8 mouse cellular contexts compared by ENCODE assay signal in genomic region chr12:99011161-99011861, GRCm38 (mm10).
DNase-seq lines count a peak whose midpoint lies in the region; ATAC-seq and TF ChIP-seq lines count a peak whose summit lies in the region.

No protein-coding gene starts in this region.

- no peak overlapping the region for H3K9ac ChIP-seq in kidney, embryonic 14.5 days (ENCODE audit: low read depth, low read length)
- H3K9ac ChIP-seq in heart, postnatal 0 days (replicated peaks; ENCODE audit: low read depth, low read length) = no peak overlapping the region
- H3K9ac ChIP-seq in neural tube, embryonic 12.5 days = no peak overlapping the region

- no peak for DNase-seq in kidney, adult 9 months
- DNase-seq in adrenal gland, postnatal 36 days = peak; percentile 25 to 28
- no peak for DNase-seq in heart, postnatal 0 days (ENCODE audit: low spot score)
- no peak for DNase-seq in right cerebral cortex, postnatal 36 days (ENCODE audit: low spot score in 2 of 2)
- no peak for DNase-seq in gastrocnemius, postnatal 25 days

- H3K9me3 ChIP-seq in kidney, embryonic 14.5 days (ENCODE audit: control insufficient read depth, low read length) = no peaks in the 10 kb centered on the region
- no peaks in the 10 kb centered on the region for H3K9me3 ChIP-seq in heart, postnatal 0 days (replicated peaks; ENCODE audit: control insufficient read depth, low read length)
- H3K9me3 ChIP-seq in neural tube, embryonic 12.5 days = no peaks in the 10 kb centered on the region

- H3K4me2 ChIP-seq in kidney, embryonic 14.5 days (replicated peaks; ENCODE audit: low read depth, low read length) = peak overlapping the region; percentile 34
- peak overlapping the region; percentile 48 for H3K4me2 ChIP-seq in heart, postnatal 0 days (ENCODE audit: low read depth, low read length)
- H3K4me2 ChIP-seq in neural tube, embryonic 12.5 days (replicated peaks) = peak overlapping the region; percentile 39

- no peak overlapping the region for H3K27ac ChIP-seq in kidney, embryonic 14.5 days (ENCODE audit: low read depth, low read length)
- H3K27ac ChIP-seq in heart, postnatal 0 days (ENCODE audit: low read depth) = no peak overlapping the region
- peak overlapping the region; percentile 37 for H3K27ac ChIP-seq in neural tube, embryonic 12.5 days

- no peaks in the 10 kb centered on the region for H3K36me3 ChIP-seq in kidney, embryonic 14.5 days (ENCODE audit: control insufficient read depth, insufficient read depth, low read length)
- no peaks in the 10 kb centered on the region for H3K36me3 ChIP-seq in heart, postnatal 0 days (replicated peaks; ENCODE audit: control insufficient read depth, insufficient read depth, low read length)
- no peaks in the 10 kb centered on the region for H3K36me3 ChIP-seq in neural tube, embryonic 12.5 days

- TF ChIP-seq CTCF in heart, postnatal 0 days (IDR thresholded peaks at IDR 0.05; ENCODE audit: low read depth) = no peak

- peak; percentile 66; the same call in 1 of the 2 replicates for ATAC-seq in kidney, embryonic 14.5 days (ENCODE audit: low FRiP score, low TSS enrichment)
- ATAC-seq in heart, postnatal 0 days (ENCODE audit: insufficient read depth, low read depth) = no peak
- ATAC-seq in neural tube, embryonic 12.5 days (ENCODE audit: low FRiP score, low read depth) = peak; percentile 96
- no peak for ATAC-seq in inflammation-experienced regulatory T-cells, adult 6 months

- 0 out of 2 replicates have a peak overlapping the region, but pooled peaks have one; percentile 7 for H3K4me3 ChIP-seq in kidney, embryonic 14.5 days (ENCODE audit: low read length)
- H3K4me3 ChIP-seq in heart, postnatal 0 days (ENCODE audit: low read depth, low read length) = peak overlapping the region; percentile 17
- no peak overlapping the region for H3K4me3 ChIP-seq in neural tube, embryonic 12.5 days

- peaks cover 5% of the 10 kb centered on the region; the same call in 1 of the 2 replicates for H3K4me1 ChIP-seq in kidney, embryonic 14.5 days (ENCODE audit: control insufficient read depth, insufficient read depth, low read length)
- H3K4me1 ChIP-seq in heart, postnatal 0 days (ENCODE audit: control insufficient read depth, insufficient read depth) = no peaks in the 10 kb centered on the region
- peaks cover 17% of the 10 kb centered on the region for H3K4me1 ChIP-seq in neural tube, embryonic 12.5 days

- TF ChIP-seq EP300 in heart, postnatal 0 days (IDR thresholded peaks at IDR 0.05; ENCODE audit: low read depth) = no peak

- no peaks in the 10 kb centered on the region for H3K27me3 ChIP-seq in kidney, embryonic 14.5 days (ENCODE audit: control insufficient read depth, insufficient read depth, low read length)
- H3K27me3 ChIP-seq in heart, postnatal 0 days (ENCODE audit: control insufficient read depth, insufficient read depth, low read length) = no peaks in the 10 kb centered on the region
- no peaks in the 10 kb centered on the region for H3K27me3 ChIP-seq in neural tube, embryonic 12.5 days (replicated peaks)

- 8% methylated on average over 22 of the region's 22 CpGs for WGBS in kidney, embryonic 14.5 days
- 14% methylated on average over 22 of the region's 22 CpGs for WGBS in heart, postnatal 0 days
- WGBS in neural tube, embryonic 12.5 days = 3% methylated on average over 22 of the region's 22 CpGs

Comparison
In these comparisons a context has a peak if more than half of its experiments do, and no peak if none do; other contexts are left out.
1. ATAC-seq: peak in kidney, embryonic 14.5 days (single experiment) and neural tube, embryonic 12.5 days (single experiment); none in heart, postnatal 0 days (single experiment) and inflammation-experienced regulatory T-cells, adult 6 months (single experiment).
2. DNase-seq: peak in adrenal gland, postnatal 36 days (2 of 2); none in kidney, adult 9 months (single experiment), heart, postnatal 0 days (single experiment), right cerebral cortex, postnatal 36 days (0 of 2) and gastrocnemius, postnatal 25 days (single experiment).
3. Peak in every context shown above with its lines, with median percentiles within 50 percentile points of each other: H3K4me2 ChIP-seq.